Mouse (Mus musculus): ENCODE measurements around the gene Ppp1r3f. TPM values are rescaled to one million over a fixed set of nuclear protein-coding genes. Genes with fewer than 3 reads are reported as not detected.

The Ppp1r3f gene
- polyA plus RNA-seq, 1 experiment: 2.1 TPM

DNA sequence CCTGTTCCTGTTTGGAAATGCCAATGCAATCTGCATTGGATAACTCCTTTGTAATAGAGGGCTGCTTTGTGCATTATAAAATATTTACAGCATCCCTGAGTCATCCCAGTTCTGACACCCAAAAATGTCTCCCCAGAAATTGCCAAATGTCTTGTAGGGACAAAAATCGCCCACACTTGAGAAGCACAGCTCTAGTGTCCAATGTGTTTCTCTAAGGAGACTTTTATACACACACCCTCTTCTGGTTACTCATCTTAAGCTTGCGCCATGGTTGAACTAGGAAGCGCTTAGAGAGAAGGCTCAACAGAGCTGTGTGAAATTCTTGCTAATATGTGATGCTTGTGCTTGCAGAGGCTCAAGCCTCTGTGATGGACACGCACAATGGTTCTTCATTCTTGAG, 20.6 kb downstream of the Ppp1r3f start:
- DNase-seq (ENCODE audit: low read depth): no peak

GRCm38 (mm10) chrX:7524961-7525360, 49.1 kb downstream of the Ppp1r3f start:
- DNase-seq (ENCODE audit: low read depth): no peak

Other genes with a start within 250 kb of the Ppp1r3f start
- gene Usp27x, start 198.5 kb downstream of the Ppp1r3f start, polyA plus RNA-seq (2012; rRNA removed): 1.1 and 1.3 TPM in 2 replicates
- gene Foxp3, start 639 bp downstream of the Ppp1r3f start, polyA plus RNA-seq (2012; rRNA removed): 0.11 and 0.18 TPM in 2 replicates
- gene Ccdc22, start 31.2 kb upstream of the Ppp1r3f start, polyA plus RNA-seq (2012; rRNA removed): 12.8 and 15.2 TPM in 2 replicates
- gene Cacna1f, start 32.8 kb upstream of the Ppp1r3f start, polyA plus RNA-seq (2012; rRNA removed): 0.05 and 0.08 TPM in 2 replicates
- 4.7 and 13.6 TPM in 2 replicates for gene Syp, start 64.2 kb upstream of the Ppp1r3f start, polyA plus RNA-seq (2012; rRNA removed)
- 21.3 and 23.1 TPM in 2 replicates for gene Prickle3, start 83.0 kb upstream of the Ppp1r3f start, polyA plus RNA-seq (2012; rRNA removed)
- gene Plp2, start 97.1 kb upstream of the Ppp1r3f start, polyA plus RNA-seq (2012; rRNA removed): 425 and 457 TPM in 2 replicates
- gene Magix, start 107.0 kb upstream of the Ppp1r3f start, polyA plus RNA-seq (2012; rRNA removed): 3.6 and 5.5 TPM in 2 replicates
- gene Gpkow, start 122.8 kb upstream of the Ppp1r3f start, polyA plus RNA-seq (2012; rRNA removed): 10.3 and 10.4 TPM in 2 replicates
- gene Wdr45, start 140.1 kb upstream of the Ppp1r3f start, polyA plus RNA-seq (2012; rRNA removed): 75.7 and 96.4 TPM in 2 replicates
- gene Gm45208, start 148.0 kb upstream of the Ppp1r3f start, polyA plus RNA-seq (2012; rRNA removed): 0.32 TPM in 1 of 2 replicates, not detected in the other
- gene Praf2, start 154.2 kb upstream of the Ppp1r3f start, polyA plus RNA-seq (2012; rRNA removed): 20.9 TPM in 2 replicates
- 16.7 and 23.1 TPM in 2 replicates for gene Ccdc120, start 176.6 kb upstream of the Ppp1r3f start, polyA plus RNA-seq (2012; rRNA removed)
- gene Tfe3, start 188.3 kb upstream of the Ppp1r3f start, polyA plus RNA-seq (2012; rRNA removed): 38.8 and 54.6 TPM in 2 replicates
- 29.8 and 32.7 TPM in 2 replicates for gene Gripap1, start 215.5 kb upstream of the Ppp1r3f start, polyA plus RNA-seq (2012; rRNA removed)
- gene Kcnd1, start 248.0 kb upstream of the Ppp1r3f start, polyA plus RNA-seq (2012; rRNA removed): 9.9 and 10.7 TPM in 2 replicates